Mouse (Mus musculus) induced T-regulatory cell, adult 2 months (primary cell): ENCODE data around the gene Acly.
A peak's percentile ranks its signal among the peaks of the same experiment; 100 is the strongest.

ENCODE experiments used
- DNase-seq: peaks from one replicate; pipeline ENCODE4 v3.0.0-alpha.2; 2012; ENCODE audit warnings: low read depth

The Acly gene

GRCm38 (mm10) chr11:100440691-100441522 lies 86.9 kb downstream of the Acly start:
- peak; percentile 91 for DNase-seq

- DNase-seq = no peak
Measured at GRCm38 (mm10) chr11:100437901-100438300, 89.9 kb downstream of the Acly start.

GRCm38 (mm10) chr11:100435678-100436246 lies 92.0 kb downstream of the Acly start:
- no peak for DNase-seq

- DNase-seq = no peak
Measured at GRCm38 (mm10) chr11:100432002-100432401, 95.8 kb downstream of the Acly start.

- no peak for DNase-seq
Measured at GRCm38 (mm10) chr11:100430052-100430451, 97.7 kb downstream of the Acly start.

- DNase-seq = no peak
Measured at GRCm38 (mm10) chr11:100428612-100429199, 99.1 kb downstream of the Acly start.

GRCm38 (mm10) chr11:100426820-100427219 lies 101.0 kb downstream of the Acly start:
- DNase-seq = no peak
